Comparison of ENCODE assay signal across 8 mouse cellular contexts in genomic region chr10:128731002-128731433, GRCm38 (mm10). TPM values are rescaled to one million over a fixed set of nuclear protein-coding genes. Genes with fewer than 3 reads are reported as not detected.
DNase-seq lines count a peak whose midpoint lies in the region; ATAC-seq and TF ChIP-seq lines count a peak whose summit lies in the region.

No protein-coding gene starts in this region.

- intact Hi-C loops in heart, postnatal 36 days (cut with DNase I), result loop anchor here (1.0 to 5.0 kb wide), 2 partner anchors 164 to 246 kb away; no protein-coding TSS in a partner anchor

- no peaks in the 10 kb centered on the region for H3K27me3 ChIP-seq in forebrain, postnatal 0 days (ENCODE audit: insufficient read depth, low read length)

- no peaks in the 10 kb centered on the region for H3K4me1 ChIP-seq in forebrain, postnatal 0 days (ENCODE audit: insufficient read depth)

- WGBS in forebrain, postnatal 0 days, result 19% methylated on average over 10 of the region's 10 CpGs

- peak; percentile 56; the same call in 1 of the 2 replicates for ATAC-seq in forebrain, postnatal 0 days

- no peak overlapping the region for H3K27ac ChIP-seq in forebrain, postnatal 0 days (ENCODE audit: low read depth, low read length)

- H3K9me3 ChIP-seq in forebrain, postnatal 0 days (ENCODE audit: low read length), result no peaks in the 10 kb centered on the region

- H3K4me2 ChIP-seq in forebrain, postnatal 0 days (ENCODE audit: low read depth), result no peak overlapping the region

- H3K9ac ChIP-seq in forebrain, postnatal 0 days, result no peak overlapping the region

- peak; percentile 86 for DNase-seq in NIH3T3 (ENCODE audit: low read depth)
- peak; percentile 72 for DNase-seq in cerebellum, adult 9-10 months
- peak; percentile 60 for DNase-seq in forebrain, postnatal 0 days
- peak; percentile 70 to 84 for DNase-seq in heart, postnatal 36 days
- peak; percentile 33 for DNase-seq in layer of hippocampus, adult 9-11 months
- DNase-seq in lung, postnatal 25 days (ENCODE audit: low spot score), result peak; percentile 73
- DNase-seq in retina, embryonic 14.5 days (ENCODE audit: low spot score), result peak; percentile 92
- peak; percentile 88 for DNase-seq in thymus, postnatal 4 days

- TF ChIP-seq CTCF in forebrain, postnatal 0 days (IDR thresholded peaks at IDR 0.05; ENCODE audit: low read depth), result peak; percentile 75

- H3K4me3 ChIP-seq in forebrain, postnatal 0 days (ENCODE audit: low read depth, low read length), result no peak overlapping the region

- no peaks in the 10 kb centered on the region for H3K36me3 ChIP-seq in forebrain, postnatal 0 days (ENCODE audit: insufficient read depth)

RNA-seq across cellular contexts. Expression of gene Dgka, which starts 13.6 kb away (rescaled TPM):
- 5.6 and 7.2 TPM in 2 replicates for total RNA-seq in forebrain, postnatal 0 days (2014; rRNA removed)
- polyA plus RNA-seq in forebrain, postnatal 0 days (2015; fragmentation: Nextera tagmentation; extraction: Ambion mirVana), result 4.3 and 4.8 TPM in 2 replicates
- total RNA-seq in heart, postnatal 36 days (2021), result 10 to 100 TPM; 11.5 to 12.8 TPM

RNA-seq across cellular contexts. Expression of gene Pym1, which starts 16.7 kb away (rescaled TPM):
- total RNA-seq in forebrain, postnatal 0 days (2014; rRNA removed), result 67.7 and 68.4 TPM in 2 replicates
- 51.6 and 61.2 TPM in 2 replicates for polyA plus RNA-seq in forebrain, postnatal 0 days (2015; fragmentation: Nextera tagmentation; extraction: Ambion mirVana)
- 1 to 10 TPM; 7.8 to 9.7 TPM for total RNA-seq in heart, postnatal 36 days (2021)

RNA-seq across cellular contexts. Expression of gene Cdk2, which starts 26.2 kb away (rescaled TPM):
- total RNA-seq in forebrain, postnatal 0 days (2014; rRNA removed), result 8.5 and 10.0 TPM in 2 replicates
- 9.9 and 10.3 TPM in 2 replicates for polyA plus RNA-seq in forebrain, postnatal 0 days (2015; fragmentation: Nextera tagmentation; extraction: Ambion mirVana)
- 10 to 100 TPM; 13.8 to 13.9 TPM for total RNA-seq in heart, postnatal 36 days (2021)

RNA-seq across cellular contexts. Expression of gene Pmel, which starts 27.0 kb away (rescaled TPM):
- 0.85 and 1.2 TPM in 2 replicates for total RNA-seq in forebrain, postnatal 0 days (2014; rRNA removed)
- polyA plus RNA-seq in forebrain, postnatal 0 days (2015; fragmentation: Nextera tagmentation; extraction: Ambion mirVana), result 0.67 and 0.86 TPM in 2 replicates
- total RNA-seq in heart, postnatal 36 days (2021), result under 1 TPM; 0.46 to 0.50 TPM

RNA-seq across cellular contexts. Expression of gene Rab5b, which starts 35.0 kb away (rescaled TPM):
- 133 TPM in 2 replicates for total RNA-seq in forebrain, postnatal 0 days (2014; rRNA removed)
- polyA plus RNA-seq in forebrain, postnatal 0 days (2015; fragmentation: Nextera tagmentation; extraction: Ambion mirVana), result 104 and 118 TPM in 2 replicates
- 10 to 100 TPM; 80.8 to 81.1 TPM for total RNA-seq in heart, postnatal 36 days (2021)

Comparison
In these comparisons a context has a peak if more than half of its experiments do, and no peak if none do; other contexts are left out.
1. DNase-seq: peak in every context shown above with its lines; median percentile 92 in retina, embryonic 14.5 days; 88 in thymus, postnatal 4 days; 86 in NIH3T3; 77 in heart, postnatal 36 days; 73 in lung, postnatal 25 days; 72 in cerebellum, adult 9-10 months; 60 in forebrain, postnatal 0 days; 33 in layer of hippocampus, adult 9-11 months.